Mouse (Mus musculus): ENCODE results near the gene Smug1. TPM values are rescaled to one million over a fixed set of nuclear protein-coding genes. Genes with fewer than 3 reads are reported as not detected.

Smug1 gene
- polyA plus RNA-seq, 1 experiment from 2014 or later, result 10.6 TPM

DNA sequence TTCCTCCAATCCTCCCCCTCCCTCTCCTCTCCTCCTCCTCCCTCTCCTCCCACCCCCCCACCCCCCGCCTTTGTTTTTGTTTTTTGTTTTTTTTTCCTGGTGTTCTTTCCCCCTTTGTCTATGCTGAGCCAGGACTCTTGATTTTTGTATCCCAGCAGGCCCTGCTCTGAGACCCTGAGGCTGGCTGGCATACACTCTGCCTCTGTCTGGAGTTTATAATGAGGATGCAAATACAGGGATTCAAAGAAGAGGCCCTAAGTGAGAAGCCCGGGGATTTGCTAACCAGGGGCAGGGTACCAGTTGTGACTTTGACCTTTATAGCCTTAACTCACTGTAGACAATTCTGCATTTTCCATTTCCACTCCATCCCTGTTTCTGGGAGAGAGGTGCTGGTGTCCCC, 60.7 kb downstream of the Smug1 start:
- H3K4me3 ChIP-seq (ENCODE audit: low read depth, low read length), result no peak overlapping the region
- no peaks in the 10 kb centered on the region for H3K27me3 ChIP-seq (ENCODE audit: control insufficient read depth, insufficient read depth, low read length)
- 22% methylated on average over 2 of the region's 2 CpGs for WGBS
- TF ChIP-seq EP300 (optimal IDR thresholded peaks at IDR 0.05) (no peak), CTCF (IDR thresholded peaks at IDR 0.05; ENCODE audit: low read depth) (no peak)
- H3K36me3 ChIP-seq (ENCODE audit: control insufficient read depth, insufficient read depth, low read length), result no peaks in the 10 kb centered on the region
- H3K9me3 ChIP-seq (ENCODE audit: control insufficient read depth, low read length), result no peaks in the 10 kb centered on the region
- H3K9ac ChIP-seq (ENCODE audit: low read length), result no peak overlapping the region
- H3K4me1 ChIP-seq (replicated peaks; ENCODE audit: control insufficient read depth, insufficient read depth), result no peaks in the 10 kb centered on the region; the same call in 1 of the 2 replicates
- ATAC-seq (ENCODE audit: low FRiP score, low TSS enrichment) (no peak), DNase-seq (ENCODE audit: low spot score) (no peak)
- H3K27ac ChIP-seq (replicated peaks), result no peak overlapping the region
- H3K4me2 ChIP-seq (replicated peaks; ENCODE audit: low read depth), result no peak overlapping the region

Other genes starting within 250 kb of the Smug1 start
- 0.05 TPM in 1 of 2 replicates, not detected in the other for gene Hoxc13, start 246.0 kb downstream of the Smug1 start, polyA plus RNA-seq (2015; fragmentation: Nextera tagmentation; extraction: Ambion mirVana)
- not detected in 2 replicates for gene Hoxc12, start 230.3 kb downstream of the Smug1 start, polyA plus RNA-seq (2015; fragmentation: Nextera tagmentation; extraction: Ambion mirVana)
- gene Hoxc11, start 212.7 kb downstream of the Smug1 start, polyA plus RNA-seq (2015; fragmentation: Nextera tagmentation; extraction: Ambion mirVana), result not detected in 2 replicates
- not detected in 2 replicates for gene Hoxc10, start 200.3 kb downstream of the Smug1 start, polyA plus RNA-seq (2015; fragmentation: Nextera tagmentation; extraction: Ambion mirVana)
- 18.0 and 18.2 TPM in 2 replicates for gene Hoxc5, start 199.6 kb downstream of the Smug1 start, polyA plus RNA-seq (2015; fragmentation: Nextera tagmentation; extraction: Ambion mirVana)
- gene Hoxc9, start 190.7 kb downstream of the Smug1 start, polyA plus RNA-seq (2015; fragmentation: Nextera tagmentation; extraction: Ambion mirVana), result not detected in 2 replicates
- gene Hoxc8, start 176.5 kb downstream of the Smug1 start, polyA plus RNA-seq (2015; fragmentation: Nextera tagmentation; extraction: Ambion mirVana), result 7.1 and 7.3 TPM in 2 replicates
- gene Hoxc6, start 168.8 kb downstream of the Smug1 start, polyA plus RNA-seq (2015; fragmentation: Nextera tagmentation; extraction: Ambion mirVana), result 3.3 and 4.9 TPM in 2 replicates
- 9.6 and 10.4 TPM in 2 replicates for gene Hoxc4, start 148.2 kb downstream of the Smug1 start, polyA plus RNA-seq (2015; fragmentation: Nextera tagmentation; extraction: Ambion mirVana)
- gene Cbx5, start 72.7 kb upstream of the Smug1 start, polyA plus RNA-seq (2015; fragmentation: Nextera tagmentation; extraction: Ambion mirVana), result 23.0 and 26.8 TPM in 2 replicates
- 236 and 251 TPM in 2 replicates for gene Hnrnpa1, start 73.3 kb upstream of the Smug1 start, polyA plus RNA-seq (2015; fragmentation: Nextera tagmentation; extraction: Ambion mirVana)
- 0.50 and 0.70 TPM in 2 replicates for gene Nfe2, start 91.3 kb upstream of the Smug1 start, polyA plus RNA-seq (2015; fragmentation: Nextera tagmentation; extraction: Ambion mirVana)
- 159 and 168 TPM in 2 replicates for gene Copz1, start 105.6 kb upstream of the Smug1 start, polyA plus RNA-seq (2015; fragmentation: Nextera tagmentation; extraction: Ambion mirVana)
- 0.30 and 0.46 TPM in 2 replicates for gene Gpr84, start 143.5 kb upstream of the Smug1 start, polyA plus RNA-seq (2015; fragmentation: Nextera tagmentation; extraction: Ambion mirVana)
- gene Zfp385a, start 173.0 kb upstream of the Smug1 start, polyA plus RNA-seq (2015; fragmentation: Nextera tagmentation; extraction: Ambion mirVana), result 6.0 and 7.4 TPM in 2 replicates
- gene Itga5, start 199.7 kb upstream of the Smug1 start, polyA plus RNA-seq (2015; fragmentation: Nextera tagmentation; extraction: Ambion mirVana), result 28.7 and 36.2 TPM in 2 replicates

Measured in stomach, postnatal 0 days (tissue).